Mouse (Mus musculus): Measurements from ENCODE around the gene Nop10. TPM values are rescaled to one million over a fixed set of nuclear protein-coding genes. Genes with fewer than 3 reads are reported as not detected.
"Not testable (repeated sequence)": the region's sequence is repeated elsewhere in the genome, so short reads cannot be mapped to it uniquely, and the experiment has no call there.

The Nop10 gene
- total RNA-seq, 2 experiments from 2014 or later: 49.2 to 55.4 TPM

DNA sequence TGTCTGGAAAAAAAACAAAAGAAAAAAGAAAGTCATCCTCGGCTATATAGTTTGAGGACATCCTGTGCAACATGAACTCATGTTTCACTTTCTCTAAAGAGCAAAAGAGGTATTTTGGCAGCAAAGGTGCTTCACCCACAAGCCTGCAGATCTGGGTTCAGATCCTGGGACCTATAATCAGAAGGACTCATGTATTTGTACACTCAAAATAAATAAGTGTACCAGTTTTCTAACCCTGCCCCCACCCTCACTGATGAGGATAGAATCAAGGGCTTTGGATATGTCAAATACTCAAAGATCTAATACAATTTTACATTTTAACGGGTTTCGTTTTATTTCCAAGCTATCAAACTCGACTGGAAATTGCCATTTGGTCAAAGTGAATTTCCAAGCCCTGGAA is 2.6 kb downstream of the Nop10 start:
- DNase-seq: no peak

- peak; percentile 92 for DNase-seq
These were observed 3.9 kb downstream of the Nop10 start, which contains the start of gene Slc12a6 for GRCm38 (mm10) chr2:112265448-112266241. Gene Slc12a6 (plus strand): TSS chr2:112265825.

DNA sequence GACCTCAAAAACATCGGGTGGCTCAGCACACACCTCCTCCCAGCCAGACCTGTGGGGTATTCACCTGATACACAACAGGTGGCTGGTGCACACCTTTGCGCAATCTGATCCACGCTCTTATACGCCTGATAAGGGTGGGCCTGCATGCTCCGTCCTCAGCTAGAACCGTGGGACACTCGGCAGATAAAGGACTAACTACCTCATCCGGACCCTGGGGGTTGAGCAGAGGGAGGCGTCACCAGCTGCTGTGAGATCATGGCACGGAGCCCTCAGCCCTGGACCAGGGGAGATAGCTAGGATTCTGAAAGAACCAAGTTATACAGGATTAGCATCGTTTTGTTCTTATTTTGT is 4.5 kb downstream of the Nop10 start, which contains the start of gene Gm21985:
Gene Gm21985 (plus strand): TSS at position 73 of the 351 bp plus-strand sequence.
- peak; percentile 48 for DNase-seq

DNA sequence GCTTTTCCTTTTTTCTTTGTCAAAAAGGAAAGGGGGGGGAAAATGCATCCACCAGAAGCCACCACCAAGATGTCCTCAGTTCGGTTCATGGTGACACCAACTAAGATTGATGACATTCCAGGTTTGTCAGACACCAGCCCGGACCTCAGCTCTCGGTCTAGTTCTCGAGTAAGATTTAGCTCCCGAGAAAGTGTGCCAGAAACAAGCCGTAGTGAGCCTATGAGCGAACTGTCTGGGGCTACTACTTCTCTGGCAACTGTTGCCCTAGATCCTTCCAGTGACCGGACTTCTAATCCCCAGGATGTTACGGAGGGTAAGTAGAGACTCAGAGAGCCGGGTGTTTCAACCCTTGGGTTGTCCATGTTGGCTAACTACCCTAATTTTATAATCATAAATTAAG is 5.1 kb downstream of the Nop10 start:
- DNase-seq: peak; percentile 29

- no peak for DNase-seq
These were observed 6.0 kb downstream of the Nop10 start for GRCm38 (mm10) chr2:112267547-112268269.

GRCm38 (mm10) chr2:112270011-112270410 is 8.3 kb downstream of the Nop10 start:
- no peak for DNase-seq

GRCm38 (mm10) chr2:112272909-112273308 is 11.2 kb downstream of the Nop10 start:
- DNase-seq: no peak

GRCm38 (mm10) chr2:112273474-112273873 is 11.7 kb downstream of the Nop10 start:
- no peak for DNase-seq

DNA sequence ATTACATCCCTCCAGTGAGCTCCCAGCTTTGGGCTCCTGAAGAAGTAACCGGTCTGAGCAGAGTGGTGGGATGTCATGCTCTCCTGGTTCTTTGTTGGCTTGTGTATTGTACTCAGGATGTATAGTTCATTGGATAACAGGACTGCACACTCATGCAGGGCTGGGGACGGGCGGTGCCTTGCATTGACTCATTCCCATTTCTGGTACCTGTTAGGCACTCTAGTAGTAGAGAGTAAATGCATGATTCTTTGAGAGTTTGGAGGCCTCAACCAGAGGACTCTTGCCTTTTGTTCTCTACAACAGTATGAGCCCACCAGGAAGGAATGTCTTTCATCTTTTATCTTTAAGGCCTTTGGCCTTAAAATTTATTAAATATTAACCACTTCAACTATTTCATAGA is 15.1 kb downstream of the Nop10 start:
- DNase-seq: no peak

GRCm38 (mm10) chr2:112282846-112283245 is 21.1 kb downstream of the Nop10 start:
- DNase-seq: no peak

DNA sequence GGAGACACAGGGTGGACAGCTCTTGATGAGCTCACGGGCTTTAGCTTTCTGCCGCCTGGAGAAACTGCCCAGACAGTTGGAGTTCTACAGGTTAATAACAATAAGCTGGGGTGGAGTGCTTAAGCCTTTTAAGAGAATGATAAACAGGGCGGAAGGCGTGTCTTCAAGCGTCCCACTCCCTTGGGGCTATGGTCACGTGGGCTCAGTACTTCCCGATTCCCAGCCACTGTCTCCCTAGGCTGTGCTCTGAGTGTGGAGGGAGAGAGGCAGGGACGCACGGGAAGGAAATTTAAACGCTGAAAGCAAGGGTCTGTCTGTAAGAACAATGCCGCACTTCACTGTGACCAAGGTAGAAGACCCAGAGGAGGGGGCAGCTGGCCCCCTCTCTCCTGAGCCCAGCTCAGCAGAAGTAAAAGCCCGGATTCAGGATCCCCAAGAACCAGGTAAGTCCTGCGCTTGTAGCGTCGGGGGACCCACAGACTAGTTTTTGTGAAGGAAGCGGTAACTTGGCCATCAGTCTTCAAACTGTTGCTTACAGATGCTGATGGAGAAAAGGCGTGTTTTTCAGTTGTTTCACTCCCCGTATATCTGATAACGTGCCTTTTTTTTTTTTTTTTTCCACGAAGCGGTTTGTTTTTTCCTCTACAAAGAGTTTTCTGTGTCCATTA is 22.8 kb downstream of the Nop10 start:
- peak; percentile 36 for DNase-seq

- DNase-seq: no peak
These were observed 23.3 kb downstream of the Nop10 start for GRCm38 (mm10) chr2:112285031-112285390.

- not testable (repeated sequence) for DNase-seq
These were observed 24.3 kb downstream of the Nop10 start for GRCm38 (mm10) chr2:112286062-112286461.

- no peak for DNase-seq
These were observed 25.3 kb downstream of the Nop10 start for GRCm38 (mm10) chr2:112287059-112287458.

- DNase-seq: no peak
These were observed 27.8 kb downstream of the Nop10 start for GRCm38 (mm10) chr2:112289507-112289906.

DNA sequence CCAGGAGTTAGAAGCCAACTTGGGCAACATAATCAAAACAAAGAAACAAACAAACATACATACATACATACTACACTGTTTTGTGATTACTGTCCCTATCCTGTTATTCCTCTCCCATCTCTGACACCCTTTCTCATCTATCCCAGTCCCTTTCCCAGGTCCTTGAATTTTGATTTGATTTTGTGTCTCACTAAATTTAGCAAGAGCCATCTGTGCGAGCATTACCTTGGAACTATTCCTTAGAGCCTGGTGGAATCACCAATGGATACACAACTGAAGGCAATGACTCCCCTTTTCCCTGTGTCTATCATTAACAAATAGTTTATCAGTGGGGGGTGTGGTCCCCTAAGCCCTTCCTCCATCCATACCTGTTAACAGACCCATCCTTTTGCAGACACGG is 31.1 kb downstream of the Nop10 start:
- DNase-seq: no peak

DNA sequence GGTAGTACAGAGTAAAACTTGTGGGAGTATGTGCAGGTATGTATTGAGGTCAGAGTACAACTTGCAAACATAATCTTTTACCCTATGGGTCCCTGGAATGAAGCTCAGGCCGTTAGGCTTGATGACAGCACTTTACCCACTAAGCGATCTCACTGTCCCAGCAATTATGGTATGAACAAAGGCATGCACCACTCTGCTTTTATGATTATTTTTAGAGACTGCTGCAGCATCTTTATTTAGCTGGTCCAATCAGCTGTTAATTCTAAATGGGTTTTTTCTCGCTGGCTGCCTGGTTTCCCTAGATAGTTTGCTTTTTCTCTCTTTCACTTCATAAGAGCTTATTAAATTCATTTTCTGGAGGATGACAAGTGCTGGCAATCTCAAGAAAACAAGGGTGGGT is 34.5 kb downstream of the Nop10 start:
- no peak for DNase-seq

- DNase-seq: no peak
These were observed 36.5 kb downstream of the Nop10 start for GRCm38 (mm10) chr2:112298221-112298620.

- DNase-seq: no peak
These were observed 46.9 kb downstream of the Nop10 start for GRCm38 (mm10) chr2:112308671-112309070.

DNA sequence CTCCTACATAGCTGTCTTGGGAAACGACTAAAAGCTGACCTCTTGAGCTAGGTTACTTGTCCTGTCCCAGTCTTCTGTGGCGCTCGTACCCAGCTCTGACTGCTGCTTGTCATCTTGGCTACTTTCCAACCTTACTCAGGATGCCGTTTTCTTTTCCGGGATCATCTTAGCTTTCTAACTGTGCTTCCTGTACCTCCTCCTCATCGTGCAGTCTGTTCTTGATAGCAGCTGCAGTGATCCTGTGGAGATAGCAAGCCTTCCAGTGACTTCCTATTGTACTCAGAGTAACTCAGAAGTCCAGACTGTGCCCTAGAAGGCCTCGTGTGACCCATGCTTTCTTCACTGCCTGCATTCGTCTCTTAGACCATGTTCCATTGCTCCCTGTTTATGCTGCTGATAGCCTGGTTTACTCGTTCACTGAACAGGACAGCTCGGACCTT is 47.5 kb downstream of the Nop10 start:
- DNase-seq: no peak
